Mouse (Mus musculus) neural tube, postnatal 0 days (tissue): ENCODE results near the gene Idua. TPM values are rescaled to one million over a fixed set of nuclear protein-coding genes. Genes with fewer than 3 reads are reported as not detected.

Source experiments
- polyA plus RNA-seq: library from polyadenylated mRNA; unstranded; fragments of >200 nt; fragmentation: Nextera tagmentation; extraction: Ambion mirVana; gene quantifications from 2 replicates; pipeline ENCODE4 v1.2.1, GENCODE M21; 2015

Gene Idua
- 9.2 and 10.1 TPM in 2 replicates for polyA plus RNA-seq

DNA sequence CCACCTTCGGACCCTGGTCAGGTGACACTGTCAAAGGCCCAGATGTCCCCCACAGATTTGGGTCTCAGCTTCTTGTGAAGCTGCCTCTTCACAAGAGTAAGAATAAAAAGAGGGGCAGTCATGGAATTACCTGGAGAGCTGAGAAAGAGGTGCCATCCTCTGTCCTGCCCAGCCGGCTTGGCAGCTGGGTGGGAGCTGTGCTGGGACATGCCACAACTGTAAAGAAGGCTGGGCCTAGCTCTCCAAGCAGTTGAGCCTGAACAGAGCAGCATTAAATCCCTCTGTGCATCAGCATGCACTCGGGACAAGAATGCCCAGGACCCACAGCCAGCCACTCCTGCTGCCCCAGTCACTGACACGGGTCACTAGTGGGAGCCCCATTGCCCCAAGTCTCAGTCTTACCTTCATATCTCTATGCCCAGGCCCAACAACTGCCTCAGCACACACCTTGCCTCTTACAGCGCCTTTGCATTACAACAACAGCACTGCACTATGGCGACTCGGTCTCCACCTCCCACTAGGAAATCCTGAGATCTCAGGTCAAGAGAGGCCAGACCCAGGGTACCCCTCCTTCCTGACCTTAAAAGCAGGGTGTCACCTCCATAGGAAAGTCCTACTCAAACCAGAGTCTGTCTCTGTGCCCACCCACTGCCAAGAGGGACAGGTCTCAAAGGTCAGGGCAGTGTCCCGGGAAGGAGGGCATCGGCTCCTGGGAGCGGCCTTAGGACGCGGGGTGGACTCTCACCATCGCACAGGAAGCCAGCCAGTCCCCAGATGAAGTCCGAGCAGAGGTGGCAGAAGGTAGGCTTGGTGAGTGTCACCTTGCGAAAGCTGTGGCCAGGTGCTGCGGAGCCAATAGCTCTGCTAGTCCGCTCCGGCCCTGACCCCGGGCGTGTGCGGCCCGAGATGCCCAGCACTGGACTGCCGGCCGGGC, at the start of gene Idua:
Gene Idua (plus strand): TSS at position 634 of the 934 bp plus-strand sequence.

DNA sequence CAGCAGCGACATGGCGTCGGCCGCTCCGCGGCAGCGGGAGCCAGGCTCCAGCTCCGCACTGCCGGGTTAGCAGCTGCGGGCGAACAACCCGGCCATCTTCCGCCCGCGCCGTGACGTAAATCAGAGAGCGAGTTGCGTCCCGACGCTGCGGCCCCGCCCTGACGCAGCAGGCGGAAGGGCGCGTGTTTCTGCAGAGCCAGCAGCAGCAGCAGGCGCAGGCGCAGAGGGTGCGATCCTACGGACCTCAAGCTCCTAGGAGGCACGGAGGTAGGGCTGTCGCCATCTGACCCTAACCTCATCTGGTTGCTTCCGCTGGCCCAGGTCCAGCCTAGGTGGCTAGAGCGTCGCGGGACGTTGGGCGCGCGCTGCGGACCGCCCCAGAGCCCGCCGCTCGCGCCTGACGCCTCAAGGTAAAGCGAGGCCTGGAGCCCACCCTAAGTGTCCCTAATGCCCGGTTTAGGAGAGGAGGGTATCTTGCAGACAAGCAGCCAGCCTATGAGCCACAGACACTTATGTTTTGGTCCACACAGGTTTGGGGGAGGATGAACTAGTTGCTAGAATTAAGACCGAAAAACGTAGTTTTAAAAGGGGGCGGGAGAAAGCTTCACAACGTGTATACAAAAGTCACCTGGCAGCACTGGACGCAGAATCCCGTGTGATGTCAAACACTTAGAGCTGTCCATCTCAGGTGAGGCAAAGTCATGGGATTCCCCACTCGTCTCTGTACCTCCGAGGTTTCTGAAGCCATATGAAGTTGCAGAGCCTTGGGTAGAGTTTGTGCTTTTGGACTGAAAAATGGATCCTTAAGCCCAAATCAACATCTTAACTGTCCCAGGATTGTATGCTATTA, 30.3 kb upstream of the Idua start, which contains the start of the genes Gak and Tmem175:
Gene Gak (minus strand): TSS at position 122 of the 850 bp plus-strand sequence.
Gene Tmem175 (plus strand): TSS at position 137 of the 850 bp plus-strand sequence.

DNA sequence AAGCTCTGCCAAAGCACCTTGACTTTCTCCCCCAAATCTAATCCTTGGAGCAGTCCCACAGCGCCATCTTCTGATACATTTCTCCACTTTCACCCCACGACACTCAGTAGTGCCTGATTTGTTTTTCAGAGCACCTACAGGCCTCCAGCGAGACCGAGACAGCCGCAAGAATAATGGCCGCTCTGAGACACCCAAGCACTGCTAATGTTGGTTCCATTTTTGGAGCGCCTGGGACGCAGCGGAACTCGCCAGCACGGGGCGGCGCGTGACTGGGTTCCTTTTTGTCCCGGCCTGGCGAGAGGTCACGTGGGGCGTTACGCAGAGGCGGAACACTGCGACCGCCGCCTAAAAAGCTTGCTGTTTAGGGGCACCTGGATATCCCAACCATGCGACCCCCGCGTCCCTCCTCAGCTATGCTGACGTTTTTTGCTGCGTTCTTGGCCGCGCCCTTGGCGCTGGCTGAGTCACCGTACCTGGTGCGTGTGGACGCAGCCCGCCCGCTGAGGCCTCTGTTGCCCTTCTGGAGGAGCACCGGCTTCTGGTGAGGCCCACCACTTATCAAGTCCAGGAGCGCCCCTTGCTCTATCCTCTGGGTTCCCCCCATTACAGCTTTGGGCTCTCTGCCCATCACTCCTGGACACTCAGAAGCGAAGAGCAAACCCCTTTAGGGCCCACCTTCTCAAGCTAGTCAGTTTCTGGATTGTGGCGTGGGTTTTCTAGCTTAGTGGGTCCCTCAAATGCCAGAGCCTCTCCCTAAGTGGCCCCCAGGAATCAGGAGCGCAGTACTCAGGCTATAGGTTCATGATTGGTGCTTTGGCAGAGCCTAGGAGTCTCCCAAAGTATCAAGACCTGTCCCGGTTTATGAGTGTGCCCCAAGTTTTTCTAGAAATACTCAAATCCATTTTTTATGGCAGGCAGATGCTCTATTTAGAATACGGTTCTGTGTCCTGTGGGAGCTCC, 9.1 kb downstream of the Idua start, which contains the start of gene Dgkq:
Gene Dgkq (minus strand): TSS at position 696 of the 960 bp plus-strand sequence.

DNA sequence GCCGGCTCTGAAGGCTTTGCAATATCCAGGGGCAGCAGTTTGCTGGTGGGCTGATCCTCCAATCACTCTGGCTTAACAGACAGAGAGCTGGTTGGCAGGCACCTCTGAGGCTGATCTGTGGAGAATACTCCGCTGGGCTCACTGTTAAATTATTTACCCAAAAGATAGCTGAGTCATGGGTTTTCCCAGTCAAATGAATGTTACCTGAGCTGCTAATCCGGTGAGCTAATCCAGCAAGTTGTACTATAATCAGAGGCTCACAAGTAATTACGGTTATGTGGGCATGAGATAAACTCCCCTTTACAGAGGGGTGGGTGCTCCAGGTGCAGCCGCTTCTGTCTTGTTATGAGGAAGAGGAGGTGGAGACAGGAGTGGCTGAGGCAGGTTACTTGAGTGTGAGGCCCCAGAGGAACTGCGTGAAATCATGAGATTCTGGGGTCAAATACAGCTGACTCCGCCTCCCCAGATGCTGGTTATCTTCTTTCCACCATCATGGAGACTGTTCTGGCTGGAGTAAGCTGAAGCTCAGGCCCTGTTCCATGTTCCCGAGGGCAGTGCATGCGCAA, 15.2 kb downstream of the Idua start, which contains the start of gene Slc26a1:
Gene Slc26a1 (minus strand): TSS at position 319 of the 566 bp plus-strand sequence.

DNA sequence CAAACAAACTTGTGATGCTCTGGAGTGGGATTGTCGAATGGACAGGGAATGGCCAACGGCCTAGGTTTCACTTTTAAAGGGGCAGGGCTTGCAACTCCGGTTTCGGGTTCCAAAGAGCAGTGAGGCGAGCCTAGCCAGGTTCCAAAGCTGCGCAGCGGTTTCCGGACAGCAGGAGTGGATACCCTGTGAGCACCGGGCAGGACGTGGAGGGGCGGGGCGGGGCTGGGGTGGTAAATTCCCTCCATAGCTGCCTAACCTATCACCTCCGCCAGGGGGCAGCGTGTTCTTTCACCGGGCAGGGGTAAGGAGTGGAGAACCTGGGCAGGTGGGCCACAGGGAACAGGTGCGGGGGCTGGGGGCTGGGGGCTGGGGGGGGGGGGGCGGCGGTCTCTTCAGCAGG, 32.1 kb downstream of the Idua start, which contains the start of gene Fgfrl1:
Gene Fgfrl1 (plus strand): TSS at position 112 of the 400 bp plus-strand sequence.

Other genes with a start within 250 kb of the Idua start
- gene Atp5k, start 225.9 kb upstream of the Idua start, polyA plus RNA-seq = 608 and 702 TPM in 2 replicates
- gene Mfsd7a, start 211.4 kb upstream of the Idua start, polyA plus RNA-seq = 0.09 TPM in 2 replicates
- gene Pcgf3, start 199.1 kb upstream of the Idua start, polyA plus RNA-seq = 13.3 and 14.5 TPM in 2 replicates
- 402 and 444 TPM in 2 replicates for gene Cplx1, start 110.3 kb upstream of the Idua start, polyA plus RNA-seq
- gene Gak, start 30.6 kb upstream of the Idua start, polyA plus RNA-seq = 35.2 and 41.6 TPM in 2 replicates
- 36.6 and 37.7 TPM in 2 replicates for gene Tmem175, start 30.6 kb upstream of the Idua start, polyA plus RNA-seq
- gene Dgkq, start 9.3 kb downstream of the Idua start, polyA plus RNA-seq = 19.9 and 26.2 TPM in 2 replicates
- 3.3 and 3.5 TPM in 2 replicates for gene Slc26a1, start 15.2 kb downstream of the Idua start, polyA plus RNA-seq
- 19.9 and 23.5 TPM in 2 replicates for gene Fgfrl1, start 32.1 kb downstream of the Idua start, polyA plus RNA-seq
- gene Rnf212, start 114.7 kb downstream of the Idua start, polyA plus RNA-seq = 0.26 TPM in 1 of 2 replicates, not detected in the other
- gene Tmed11, start 135.0 kb downstream of the Idua start, polyA plus RNA-seq = not detected in 2 replicates
- not detected in 2 replicates for gene Vmn2r8, start 148.5 kb downstream of the Idua start, polyA plus RNA-seq
- not detected in 2 replicates for gene Vmn2r9, start 192.3 kb downstream of the Idua start, polyA plus RNA-seq